Mouse (Mus musculus): ENCODE results near the gene Ywhab. TPM values are rescaled to one million over a fixed set of nuclear protein-coding genes. Genes with fewer than 3 reads are reported as not detected.

Gene Ywhab
- total and polyA plus RNA-seq, 2 experiments from 2014 or later = 171 to 620 TPM

DNA sequence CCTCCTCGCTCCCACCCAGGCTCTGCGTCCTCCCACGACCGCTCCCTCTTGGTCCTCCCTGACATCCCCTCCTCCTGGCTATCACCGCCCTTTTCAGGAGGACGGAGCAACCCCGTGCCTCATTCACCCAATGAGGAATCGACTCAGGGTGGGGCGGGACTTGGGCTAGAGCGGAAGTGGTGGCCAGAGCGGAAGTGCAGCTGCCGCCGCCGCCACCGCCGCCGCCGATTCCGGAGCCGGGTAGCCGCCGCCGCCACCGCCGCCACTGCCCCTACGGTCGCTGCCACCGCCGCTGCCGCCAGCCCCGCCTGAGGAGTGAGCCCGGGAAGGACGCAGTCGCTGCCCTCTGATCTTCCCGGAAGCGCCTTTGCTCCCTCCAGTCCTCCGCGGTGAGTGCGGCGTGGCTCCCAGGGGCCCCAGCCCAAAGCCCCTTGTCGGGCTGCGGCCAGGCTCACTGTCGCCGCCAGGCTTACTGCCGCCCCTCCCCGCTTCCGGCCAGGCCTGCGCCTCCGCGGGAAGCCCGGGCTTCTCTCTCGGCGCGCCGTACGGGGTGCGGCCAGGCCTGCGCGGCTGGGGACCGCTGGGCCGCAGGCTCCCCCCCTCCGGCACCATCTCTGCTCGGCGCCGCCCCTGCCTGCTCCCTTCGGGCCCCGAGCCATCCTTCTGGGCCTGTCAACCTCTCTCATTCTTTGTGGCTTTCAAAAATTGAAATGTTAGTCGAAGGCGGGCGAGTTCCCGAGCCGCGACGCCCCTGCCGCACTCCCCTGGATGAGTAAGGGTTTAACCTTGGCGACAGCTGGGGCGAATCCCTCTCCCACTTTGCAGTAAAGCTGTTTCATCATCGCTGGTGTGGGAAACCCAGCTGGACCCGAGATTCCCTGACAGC lies 460 bp downstream of the Ywhab start:
- ATAC-seq = peak; percentile 100
- Histone ChIP-seq H3K27ac (ENCODE audit: low read depth, low read length) (peak overlapping the region; percentile 92), H3K36me3 (ENCODE audit: insufficient read depth) (peaks cover 9% of the 10 kb centered on the region; the same call in 1 of the 2 replicates), H3K27me3 (ENCODE audit: insufficient read depth, low read length) (no peaks in the 10 kb centered on the region), H3K9ac (peak overlapping the region; percentile 94), H3K4me1 (ENCODE audit: insufficient read depth) (peaks cover 15% of the 10 kb centered on the region; the same call in 1 of the 2 replicates), H3K4me3 (ENCODE audit: low read depth, low read length) (peak overlapping the region; percentile 97), H3K9me3 (ENCODE audit: low read length) (no peaks in the 10 kb centered on the region), H3K4me2 (ENCODE audit: low read depth) (peak overlapping the region; percentile 59)
- 1% methylated on average over 69 of the region's 79 CpGs for WGBS
- TF ChIP-seq CTCF (IDR thresholded peaks at IDR 0.05; ENCODE audit: low read depth) = 0 out of 2 replicates have a peak, but pooled peaks have one; percentile 3
- DNase-seq = peak; percentile 96

DNA sequence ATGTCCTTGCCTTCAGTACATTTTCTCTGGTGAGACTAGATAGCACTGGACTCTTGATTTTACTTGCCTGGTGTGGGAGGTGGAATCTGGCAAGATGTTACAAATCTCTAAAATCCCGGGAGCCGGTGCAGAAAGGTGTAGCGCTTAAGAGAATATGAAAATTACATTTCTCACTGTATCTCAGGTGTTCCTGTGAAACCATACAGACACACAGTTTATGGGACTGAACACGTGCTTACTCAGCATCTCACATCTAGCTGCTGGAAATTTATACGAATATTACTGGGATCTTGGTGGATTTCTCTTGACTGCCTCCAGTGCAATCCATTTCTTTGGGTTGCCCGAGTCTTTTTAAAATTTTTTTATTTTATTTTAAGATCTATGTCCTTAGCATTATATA lies 1.5 kb downstream of the Ywhab start:
- Histone ChIP-seq H3K27me3 (ENCODE audit: insufficient read depth, low read length) (no peaks in the 10 kb centered on the region), H3K4me3 (ENCODE audit: low read depth, low read length) (peak overlapping the region; percentile 97), H3K36me3 (ENCODE audit: insufficient read depth) (peaks cover 9% of the 10 kb centered on the region; the same call in 1 of the 2 replicates), H3K9me3 (ENCODE audit: low read length) (no peaks in the 10 kb centered on the region), H3K4me2 (ENCODE audit: low read depth) (peak overlapping the region; percentile 59), H3K4me1 (ENCODE audit: insufficient read depth) (peaks cover 15% of the 10 kb centered on the region; the same call in 1 of the 2 replicates), H3K27ac (ENCODE audit: low read depth, low read length) (no peak overlapping the region), H3K9ac (peak overlapping the region; percentile 94)
- 70% methylated on average over 6 of the region's 6 CpGs for WGBS
- DNase-seq (no peak), ATAC-seq (no peak)
- TF ChIP-seq CTCF (IDR thresholded peaks at IDR 0.05; ENCODE audit: low read depth) = no peak

DNA sequence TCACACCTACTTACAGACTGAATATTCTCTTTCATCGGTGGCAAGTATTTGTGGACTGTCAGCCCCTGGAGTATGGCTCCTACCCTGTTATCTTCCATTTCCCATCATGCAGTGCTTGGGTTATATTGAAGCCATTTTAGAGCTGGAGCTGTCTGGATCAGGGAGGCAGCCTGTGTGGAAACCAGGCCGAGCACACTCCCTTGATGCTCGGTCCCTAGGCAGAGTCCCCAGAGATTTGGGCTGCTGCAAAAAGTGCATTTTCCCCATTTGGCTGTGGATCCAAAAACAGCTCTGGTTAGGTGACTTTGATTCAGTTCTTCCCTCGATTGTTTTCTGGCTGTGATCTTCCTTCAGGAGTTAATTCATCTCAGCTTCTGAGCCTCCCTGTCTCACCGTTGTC lies 2.1 kb downstream of the Ywhab start:
- ATAC-seq (no peak), DNase-seq (no peak)
- Histone ChIP-seq H3K9me3 (ENCODE audit: low read length) (no peaks in the 10 kb centered on the region), H3K9ac (no peak overlapping the region), H3K4me2 (ENCODE audit: low read depth) (peak overlapping the region; percentile 59; the same call in 1 of the 2 replicates), H3K4me1 (ENCODE audit: insufficient read depth) (peaks cover 15% of the 10 kb centered on the region; the same call in 1 of the 2 replicates), H3K4me3 (ENCODE audit: low read depth, low read length) (no peak overlapping the region), H3K36me3 (ENCODE audit: insufficient read depth) (peaks cover 9% of the 10 kb centered on the region; the same call in 1 of the 2 replicates), H3K27me3 (ENCODE audit: insufficient read depth, low read length) (no peaks in the 10 kb centered on the region), H3K27ac (ENCODE audit: low read depth, low read length) (no peak overlapping the region)
- no peak for TF ChIP-seq CTCF (IDR thresholded peaks at IDR 0.05; ENCODE audit: low read depth)
- WGBS = 71% methylated on average over 5 of the region's 5 CpGs

DNA sequence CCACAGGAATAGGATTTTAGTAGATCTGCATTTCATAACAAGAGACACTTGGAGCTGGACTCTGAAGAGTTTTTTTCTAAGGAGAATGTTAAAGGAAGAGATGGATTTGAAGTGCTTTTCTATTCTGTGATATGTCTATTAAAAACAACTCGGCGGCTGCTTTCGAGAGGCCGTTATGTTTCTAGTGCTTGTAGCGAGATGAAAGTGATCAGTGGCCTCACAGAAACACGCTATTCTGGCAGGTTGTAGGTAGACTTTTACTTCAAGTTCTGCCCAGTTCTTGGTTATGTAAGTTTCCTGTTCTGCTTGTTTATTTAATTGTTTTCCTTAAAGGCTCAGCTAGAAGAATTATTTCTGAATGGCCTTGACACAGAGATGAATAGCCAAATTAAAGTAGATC lies 4.2 kb downstream of the Ywhab start:
- Histone ChIP-seq H3K36me3 (ENCODE audit: insufficient read depth) (peaks cover 9% of the 10 kb centered on the region), H3K27me3 (ENCODE audit: insufficient read depth, low read length) (no peaks in the 10 kb centered on the region), H3K4me1 (ENCODE audit: insufficient read depth) (peaks cover 15% of the 10 kb centered on the region; the same call in 1 of the 2 replicates), H3K4me3 (ENCODE audit: low read depth, low read length) (no peak overlapping the region), H3K4me2 (ENCODE audit: low read depth) (no peak overlapping the region), H3K9me3 (ENCODE audit: low read length) (no peaks in the 10 kb centered on the region), H3K9ac (no peak overlapping the region), H3K27ac (ENCODE audit: low read depth, low read length) (no peak overlapping the region)
- ATAC-seq = no peak
- 91% methylated on average over 6 of the region's 6 CpGs for WGBS
- DNase-seq = no peak
- no peak for TF ChIP-seq CTCF (IDR thresholded peaks at IDR 0.05; ENCODE audit: low read depth)

DNA sequence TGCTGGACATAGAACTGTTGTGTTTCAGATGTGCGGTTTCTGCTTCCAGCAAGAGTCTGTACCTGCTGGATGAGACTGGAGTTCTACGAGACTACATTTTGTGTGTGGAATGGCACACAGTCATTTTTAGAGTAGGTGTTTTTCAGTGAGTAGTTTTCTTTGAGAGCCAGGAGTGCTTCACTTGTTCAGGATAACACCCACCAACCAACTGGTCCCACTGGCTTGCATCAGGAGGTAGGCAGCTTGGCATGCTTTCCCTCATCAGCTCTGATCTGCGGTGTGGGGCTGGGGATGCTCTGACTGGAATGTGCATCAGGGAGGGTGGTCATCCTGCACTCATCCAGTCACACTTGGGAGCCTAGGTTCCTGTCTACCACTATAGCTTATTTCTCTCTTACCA lies 7.9 kb downstream of the Ywhab start:
- Histone ChIP-seq H3K27me3 (ENCODE audit: insufficient read depth, low read length) (no peaks in the 10 kb centered on the region), H3K27ac (ENCODE audit: low read depth, low read length) (no peak overlapping the region), H3K9ac (no peak overlapping the region), H3K9me3 (ENCODE audit: low read length) (no peaks in the 10 kb centered on the region), H3K4me2 (ENCODE audit: low read depth) (no peak overlapping the region), H3K36me3 (ENCODE audit: insufficient read depth) (peaks cover 9% of the 10 kb centered on the region), H3K4me1 (ENCODE audit: insufficient read depth) (peaks cover 6% of the 10 kb centered on the region; the same call in 1 of the 2 replicates), H3K4me3 (ENCODE audit: low read depth, low read length) (no peak overlapping the region)
- no peak for ATAC-seq
- no peak for DNase-seq
- TF ChIP-seq CTCF (IDR thresholded peaks at IDR 0.05; ENCODE audit: low read depth) = no peak
- 96% methylated on average over 3 of the region's 3 CpGs for WGBS

DNA sequence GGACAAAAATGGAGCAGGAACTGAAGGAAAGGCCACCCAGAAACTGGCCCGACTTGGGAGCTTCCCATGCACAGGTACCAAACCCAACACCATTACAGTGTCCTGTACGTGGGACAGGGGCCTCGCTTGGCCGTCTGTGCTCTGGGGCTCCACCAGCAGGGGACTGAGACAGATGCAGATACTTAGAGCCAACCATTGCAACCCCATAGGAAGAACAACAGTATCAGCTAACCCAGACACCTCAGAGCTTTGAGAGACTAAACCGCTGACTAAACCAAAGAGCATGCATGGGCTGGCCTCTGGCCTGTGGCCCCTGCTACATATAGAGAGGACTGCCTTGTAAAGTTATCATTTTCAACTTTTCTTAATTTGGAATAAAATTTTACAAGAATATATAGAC lies 9.7 kb downstream of the Ywhab start:
- H3K4me3 ChIP-seq (ENCODE audit: low read depth, low read length) = no peak overlapping the region
- DNase-seq (no peak), ATAC-seq (no peak)
- peaks cover 3% of the 10 kb centered on the region; the same call in 1 of the 2 replicates for H3K4me1 ChIP-seq (ENCODE audit: insufficient read depth)
- no peak overlapping the region for H3K27ac ChIP-seq (ENCODE audit: low read depth, low read length)
- no peaks in the 10 kb centered on the region for H3K9me3 ChIP-seq (ENCODE audit: low read length)
- H3K27me3 ChIP-seq (ENCODE audit: insufficient read depth, low read length) = no peaks in the 10 kb centered on the region
- TF ChIP-seq CTCF (IDR thresholded peaks at IDR 0.05; ENCODE audit: low read depth) = no peak
- H3K4me2 ChIP-seq (ENCODE audit: low read depth) = no peak overlapping the region
- 84% methylated on average over 5 of the region's 5 CpGs for WGBS
- H3K9ac ChIP-seq = no peak overlapping the region
- no peaks in the 10 kb centered on the region; the same call in 1 of the 2 replicates for H3K36me3 ChIP-seq (ENCODE audit: insufficient read depth)

DNA sequence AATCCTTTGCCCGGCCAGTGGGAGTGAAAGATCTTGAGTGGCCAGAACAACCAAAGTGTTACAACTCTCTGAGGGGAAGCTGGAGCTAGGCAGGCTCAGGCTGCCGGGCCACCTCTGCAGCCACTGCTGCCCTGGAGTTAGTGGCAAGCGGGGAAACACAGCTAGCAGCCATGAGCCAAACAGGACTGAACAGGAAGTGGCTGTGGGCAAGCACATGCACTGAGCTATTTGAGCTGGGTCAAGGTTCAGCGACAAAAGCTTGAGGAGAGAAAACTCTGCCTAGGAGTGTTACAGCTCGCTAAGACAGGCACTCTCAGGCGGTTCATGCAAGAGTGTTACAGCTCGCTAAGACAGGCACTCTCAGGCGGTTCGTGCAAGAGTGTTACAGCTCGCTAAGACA lies 12.2 kb downstream of the Ywhab start:
- DNase-seq = no peak
- peaks cover 3% of the 10 kb centered on the region; the same call in 1 of the 2 replicates for H3K4me1 ChIP-seq (ENCODE audit: insufficient read depth)
- no peaks in the 10 kb centered on the region for H3K9me3 ChIP-seq (ENCODE audit: low read length)
- no peak for ATAC-seq
- H3K9ac ChIP-seq = no peak overlapping the region
- no peaks in the 10 kb centered on the region for H3K27me3 ChIP-seq (ENCODE audit: insufficient read depth, low read length)
- H3K27ac ChIP-seq (ENCODE audit: low read depth, low read length) = peak overlapping the region; percentile 72
- TF ChIP-seq CTCF (IDR thresholded peaks at IDR 0.05; ENCODE audit: low read depth) = no peak
- no peak overlapping the region for H3K4me2 ChIP-seq (ENCODE audit: low read depth)
- 83% methylated on average over 10 of the region's 10 CpGs for WGBS
- H3K36me3 ChIP-seq (ENCODE audit: insufficient read depth) = peaks cover 5% of the 10 kb centered on the region; the same call in 1 of the 2 replicates
- H3K4me3 ChIP-seq (ENCODE audit: low read depth, low read length) = no peak overlapping the region

Data from forebrain, postnatal 0 days (tissue).